Mouse (Mus musculus): ENCODE results near the gene Ing3.
A peak's percentile ranks its signal among the peaks of the same experiment; 100 is the strongest.

The Ing3 gene

DNA sequence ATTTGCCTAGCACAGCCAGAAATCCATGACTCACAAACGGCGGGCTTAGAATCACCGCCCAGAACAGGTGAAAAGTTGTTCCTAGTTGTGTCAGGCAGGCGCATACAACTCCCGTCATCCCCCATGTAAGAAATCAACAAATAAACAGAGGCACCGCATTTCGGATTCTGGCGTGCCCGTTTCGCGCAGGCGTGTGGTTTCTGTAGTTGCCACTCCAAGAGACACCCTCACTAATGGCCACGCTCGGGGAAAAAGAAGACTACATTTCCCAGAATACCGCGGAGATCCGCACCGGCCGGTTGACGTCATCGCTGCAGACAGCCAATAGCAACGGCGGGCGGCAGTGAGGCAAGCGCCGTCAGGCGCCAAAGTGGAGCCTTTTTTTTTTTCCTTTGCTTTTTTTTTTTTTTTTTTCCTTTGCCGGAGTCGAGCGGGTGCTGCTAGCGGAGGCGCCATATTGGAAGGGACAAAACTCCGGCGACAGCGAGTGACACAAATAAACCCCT is at the start of gene Ing3:
Ing3 (plus strand) TSS at position 346 of the 506 bp plus-strand sequence.
- DNase-seq = peak; percentile 99

DNA sequence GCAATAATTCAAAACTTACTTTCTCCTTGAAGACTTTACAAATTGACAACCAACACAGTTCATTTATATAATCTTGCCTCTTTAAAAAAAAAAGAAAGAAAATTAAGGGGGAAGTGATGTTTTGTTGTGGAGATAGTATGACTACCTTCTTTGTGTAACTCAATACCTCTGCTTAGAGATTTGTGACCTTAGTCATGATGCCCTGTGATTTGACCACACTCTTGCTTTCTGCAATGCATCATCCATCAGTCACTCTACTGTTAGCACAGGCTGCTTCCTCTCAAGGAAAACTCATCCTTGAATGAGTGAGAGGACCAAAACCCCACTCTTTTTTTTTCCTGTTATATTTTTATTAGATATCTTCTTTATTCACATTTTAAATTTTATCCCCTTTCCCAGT is 39.7 kb upstream of the Ing3 start:
- DNase-seq = no peak

DNA sequence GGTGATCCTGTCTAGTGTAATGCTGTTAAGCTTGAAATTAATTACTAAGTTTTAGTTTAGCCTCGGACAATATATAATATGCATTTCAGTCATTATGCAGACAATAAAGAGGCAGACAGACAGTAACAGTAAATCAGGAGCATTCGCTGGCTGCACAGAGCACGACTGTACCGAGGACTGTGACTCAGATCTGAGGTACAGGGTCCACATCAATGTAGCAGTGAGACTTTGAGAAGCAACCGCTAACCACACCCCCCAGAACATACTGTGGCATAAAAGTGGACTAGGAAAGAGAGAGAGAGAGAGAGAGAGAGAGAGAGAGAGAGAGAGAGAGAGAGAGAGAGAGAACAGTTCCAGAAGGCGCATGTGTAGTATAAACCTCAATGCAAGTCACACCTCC is 38.6 kb upstream of the Ing3 start:
- DNase-seq = no peak

DNA sequence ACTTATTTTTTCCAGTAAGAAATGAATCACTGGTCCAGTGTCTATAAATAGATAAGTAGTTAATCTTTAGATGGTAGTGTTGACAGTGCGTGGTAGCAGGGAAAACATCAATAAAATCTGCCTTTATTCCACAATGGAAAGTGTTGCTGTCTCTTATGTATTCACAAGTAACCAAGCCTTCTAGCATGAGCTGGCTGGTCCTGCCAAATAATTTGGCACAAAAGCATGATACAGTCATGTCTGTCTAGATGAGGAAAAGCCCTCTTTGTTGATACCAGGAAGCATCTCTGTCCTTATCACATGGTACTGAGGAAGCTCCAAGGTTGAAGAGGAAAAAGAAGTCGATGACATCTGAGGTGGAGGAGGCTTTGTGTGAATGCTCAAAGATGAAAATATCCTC is 32.8 kb upstream of the Ing3 start:
- DNase-seq = no peak

DNA sequence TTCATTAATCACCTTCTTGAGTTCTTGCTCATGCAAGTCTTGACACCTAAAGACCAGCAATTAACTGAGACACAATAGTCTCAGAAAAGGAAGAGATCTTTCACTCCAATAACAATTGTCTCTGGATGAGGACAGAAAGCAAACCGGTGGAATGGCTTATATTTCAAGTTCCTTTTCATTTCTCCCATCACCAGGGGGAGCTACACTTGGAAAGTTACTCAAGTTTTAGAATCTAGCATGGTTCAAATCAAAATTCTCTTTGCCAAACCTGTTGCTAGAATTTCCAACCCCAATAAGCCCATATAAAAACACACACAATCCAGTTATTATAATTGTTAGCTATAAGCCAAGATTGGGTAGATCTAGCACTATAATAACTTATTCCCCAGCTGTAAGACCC is 25.2 kb upstream of the Ing3 start:
- DNase-seq = no peak

DNA sequence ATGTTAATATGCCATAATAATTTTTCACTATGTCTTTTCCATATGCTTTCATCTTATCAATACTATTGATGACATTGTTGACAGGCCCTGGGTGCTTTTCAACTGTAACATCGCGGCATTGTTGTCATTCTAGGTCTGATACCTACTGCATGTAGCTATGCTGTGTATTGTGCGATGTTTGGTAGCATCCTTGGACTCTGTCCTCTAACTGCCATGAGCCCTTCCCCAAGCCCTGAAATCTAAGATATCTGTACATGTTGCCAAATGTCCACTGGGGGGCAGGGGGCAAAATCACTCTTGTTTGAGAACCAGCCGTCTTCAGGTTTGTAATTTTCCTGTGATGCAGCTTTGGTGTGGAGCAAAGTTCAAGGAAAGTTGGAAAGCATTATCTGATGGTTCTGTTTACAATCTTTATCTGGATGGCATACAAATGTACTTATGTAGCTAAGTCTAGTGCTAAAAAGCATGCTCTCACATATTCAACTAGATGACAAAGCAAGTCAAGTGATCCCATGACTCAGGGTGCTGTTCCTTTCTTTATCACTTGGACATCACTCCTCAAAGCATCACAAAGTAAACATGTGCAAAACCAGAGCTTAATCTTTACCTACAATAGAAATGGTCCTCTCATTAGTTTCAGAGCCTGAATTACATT is 11.3 kb upstream of the Ing3 start:
- DNase-seq = no peak

DNA sequence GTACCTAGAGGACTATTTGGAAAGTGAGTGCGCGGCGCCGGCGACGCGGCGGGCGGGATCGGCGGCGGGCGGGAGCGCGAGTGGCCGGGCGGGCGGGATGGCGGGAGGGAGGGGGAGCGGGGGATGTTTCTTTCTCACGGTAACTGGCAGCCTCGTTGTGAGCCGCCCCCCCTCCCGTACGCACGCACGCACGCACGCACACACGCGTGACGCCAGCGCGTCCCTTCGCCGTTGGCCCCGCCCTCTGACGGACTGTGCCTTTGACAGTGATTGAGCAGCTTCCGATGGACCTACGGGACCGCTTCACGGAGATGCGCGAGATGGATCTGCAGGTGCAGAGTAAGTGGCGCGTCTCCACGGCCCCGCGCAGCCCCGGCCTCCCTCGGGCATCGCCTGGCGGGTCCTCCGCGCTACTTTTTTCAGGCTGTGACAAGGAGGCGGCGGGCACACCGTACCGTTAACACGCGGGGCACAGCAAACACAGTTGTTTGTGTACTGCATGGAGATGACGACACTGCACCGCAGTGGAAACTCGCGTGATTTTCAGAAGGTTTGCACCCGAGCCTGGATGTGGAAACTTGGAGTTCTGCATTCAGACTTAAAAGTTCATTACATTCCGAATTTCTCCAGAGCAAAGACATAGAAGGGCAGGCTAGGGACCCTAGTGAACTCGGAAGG is 539 bp downstream of the Ing3 start:
- peak; percentile 97 for DNase-seq

DNA sequence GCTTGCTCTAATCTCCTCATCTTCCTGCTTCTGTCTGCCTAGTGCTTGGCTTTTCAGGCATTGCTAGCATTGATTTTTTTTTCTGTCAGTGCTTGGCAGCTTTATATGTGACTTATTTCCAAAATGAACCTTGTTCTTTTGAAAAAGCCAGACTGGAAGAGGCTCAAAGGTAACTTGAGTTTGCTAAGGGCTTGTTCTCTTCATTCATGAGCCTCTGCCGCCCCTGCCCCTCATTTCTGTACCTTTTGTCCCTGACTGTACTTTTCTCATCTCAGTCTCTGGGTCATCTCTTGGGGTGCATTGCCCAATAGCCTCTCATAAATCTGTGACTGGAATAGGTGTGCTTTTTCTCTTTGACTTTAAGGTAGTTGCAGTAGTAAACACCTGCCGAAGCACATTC is 1.3 kb downstream of the Ing3 start:
- no peak for DNase-seq

DNA sequence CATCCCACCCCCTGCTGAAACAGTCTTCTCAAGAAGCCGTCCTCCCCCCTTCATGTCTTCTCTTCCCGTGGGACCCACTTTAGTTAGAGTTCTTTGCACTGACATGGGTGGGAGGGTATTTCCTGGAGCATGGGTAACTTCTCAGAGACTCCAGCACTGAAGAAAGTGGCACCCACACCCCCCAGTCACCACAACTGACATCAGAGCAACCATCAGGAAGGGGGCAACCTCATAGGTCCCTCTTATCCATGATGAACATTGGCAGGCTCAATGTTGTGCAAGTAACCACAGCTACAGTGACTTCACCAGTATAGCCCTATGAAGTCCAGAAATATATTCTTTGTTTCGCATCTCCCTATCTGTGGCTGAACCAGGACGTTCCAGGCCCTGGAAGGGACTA is 6.1 kb downstream of the Ing3 start:
- no peak for DNase-seq

DNA sequence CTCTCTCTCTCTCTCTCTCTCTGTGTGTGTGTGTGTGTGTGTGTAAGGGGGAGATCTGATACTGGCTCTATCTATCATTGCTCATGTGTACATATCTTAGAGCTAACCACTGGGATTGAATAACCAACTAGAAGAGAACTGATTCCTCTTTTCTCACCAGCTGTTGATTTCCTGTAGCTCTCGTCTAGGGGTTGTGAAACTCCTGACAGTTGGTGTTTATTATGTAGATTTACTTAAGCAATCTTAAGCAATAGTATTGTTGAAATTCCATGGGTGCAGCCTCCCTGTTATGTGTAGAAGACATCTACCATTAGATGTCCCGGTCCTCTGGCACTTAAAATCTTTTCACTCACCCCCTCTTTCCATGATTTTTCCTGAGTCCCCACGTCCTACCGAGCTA is 9.6 kb downstream of the Ing3 start:
- no peak for DNase-seq

DNA sequence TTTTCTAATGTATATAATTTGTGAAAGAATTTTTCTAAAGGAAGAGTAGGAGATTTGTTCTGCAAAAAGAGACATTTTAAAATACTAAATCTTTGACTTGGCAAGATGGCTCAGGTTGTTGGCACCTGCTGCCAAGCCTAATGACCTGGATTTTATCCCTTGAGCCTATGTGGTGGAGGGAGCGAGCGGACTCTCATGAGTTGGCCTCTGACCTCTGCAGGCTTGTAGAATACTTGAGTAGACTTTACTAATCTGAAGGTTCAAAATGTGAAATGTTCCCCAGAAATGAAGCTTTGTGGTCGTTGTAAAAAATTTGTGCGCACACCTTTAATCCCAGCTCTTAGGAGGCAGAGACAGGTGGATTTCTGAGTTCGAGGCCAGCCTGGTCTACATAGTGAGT is 10.5 kb downstream of the Ing3 start:
- no peak for DNase-seq

DNA sequence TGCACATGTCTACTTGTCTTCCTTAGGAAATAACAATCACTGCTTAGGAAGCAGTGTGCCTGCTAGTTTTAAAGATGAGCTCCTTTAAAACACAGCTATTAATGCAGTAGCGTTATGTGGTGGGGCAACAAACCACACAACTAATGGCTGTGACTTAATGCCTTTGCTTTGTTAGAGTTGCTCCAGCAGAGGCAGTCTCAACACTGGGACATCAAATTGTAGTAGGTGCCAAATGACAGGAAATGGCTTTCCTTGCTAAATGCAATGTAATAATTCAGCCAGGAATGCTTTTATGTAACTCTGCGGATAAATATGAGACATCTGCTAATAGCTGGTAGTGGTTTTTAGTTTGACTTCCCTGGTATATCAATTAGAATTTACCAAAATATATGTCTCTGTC is 28.2 kb downstream of the Ing3 start:
- no peak for DNase-seq

DNA sequence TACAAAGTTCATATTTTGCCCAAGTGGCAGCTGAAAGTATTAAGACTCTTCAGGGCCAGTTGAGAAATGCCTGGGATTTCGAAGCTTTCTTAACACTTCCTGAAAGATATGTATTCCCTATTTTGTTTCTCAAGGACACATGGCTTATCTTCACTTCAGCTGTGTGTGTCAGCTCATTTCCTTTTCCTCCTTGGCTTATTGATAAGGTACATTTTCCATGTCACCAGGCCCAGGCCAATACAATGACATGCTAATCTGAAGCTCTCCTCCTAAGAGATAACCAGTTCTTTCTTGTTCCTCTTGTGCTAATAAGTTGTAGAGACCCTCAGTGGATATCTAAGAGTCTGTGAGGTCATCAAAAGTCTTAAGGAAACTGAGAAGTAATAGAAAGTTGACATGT is 31.7 kb downstream of the Ing3 start:
- DNase-seq = no peak

DNA sequence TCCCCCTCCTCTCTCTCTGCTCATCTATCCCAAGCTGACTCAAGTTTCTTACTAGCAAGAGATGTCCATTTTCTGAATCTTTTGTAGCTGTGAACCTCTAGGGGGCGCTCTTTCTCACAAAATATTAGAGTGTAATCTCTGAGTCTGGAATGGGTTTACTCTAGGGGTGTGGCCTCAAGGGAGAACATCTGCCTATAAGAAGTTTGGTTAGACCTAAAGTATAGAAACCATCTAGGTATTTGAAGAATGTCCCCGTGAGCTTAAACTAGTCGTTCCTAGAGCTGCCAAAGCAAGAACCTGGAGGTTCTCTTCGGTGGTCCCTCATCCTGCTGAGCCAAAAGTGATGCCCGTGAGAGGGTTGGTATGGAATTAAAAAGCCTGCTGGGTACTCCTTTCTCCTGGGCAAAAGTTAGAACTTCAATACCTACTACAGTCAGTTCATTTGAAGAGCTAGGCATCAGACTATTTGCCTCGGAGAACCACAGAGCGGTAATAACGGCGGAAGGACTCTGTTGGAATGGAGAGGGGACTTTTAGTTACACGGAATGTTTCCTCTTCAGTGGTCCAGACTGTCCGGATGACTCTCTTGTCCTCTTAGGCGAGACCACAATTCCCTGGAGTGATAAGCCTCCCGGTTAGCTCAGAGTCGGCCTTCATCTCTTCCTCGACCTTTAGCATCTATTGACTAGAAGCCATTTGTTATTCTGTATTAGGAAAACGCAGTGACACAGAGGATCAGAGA is 35.8 kb downstream of the Ing3 start:
- DNase-seq = peak; percentile 40 to 80

DNA sequence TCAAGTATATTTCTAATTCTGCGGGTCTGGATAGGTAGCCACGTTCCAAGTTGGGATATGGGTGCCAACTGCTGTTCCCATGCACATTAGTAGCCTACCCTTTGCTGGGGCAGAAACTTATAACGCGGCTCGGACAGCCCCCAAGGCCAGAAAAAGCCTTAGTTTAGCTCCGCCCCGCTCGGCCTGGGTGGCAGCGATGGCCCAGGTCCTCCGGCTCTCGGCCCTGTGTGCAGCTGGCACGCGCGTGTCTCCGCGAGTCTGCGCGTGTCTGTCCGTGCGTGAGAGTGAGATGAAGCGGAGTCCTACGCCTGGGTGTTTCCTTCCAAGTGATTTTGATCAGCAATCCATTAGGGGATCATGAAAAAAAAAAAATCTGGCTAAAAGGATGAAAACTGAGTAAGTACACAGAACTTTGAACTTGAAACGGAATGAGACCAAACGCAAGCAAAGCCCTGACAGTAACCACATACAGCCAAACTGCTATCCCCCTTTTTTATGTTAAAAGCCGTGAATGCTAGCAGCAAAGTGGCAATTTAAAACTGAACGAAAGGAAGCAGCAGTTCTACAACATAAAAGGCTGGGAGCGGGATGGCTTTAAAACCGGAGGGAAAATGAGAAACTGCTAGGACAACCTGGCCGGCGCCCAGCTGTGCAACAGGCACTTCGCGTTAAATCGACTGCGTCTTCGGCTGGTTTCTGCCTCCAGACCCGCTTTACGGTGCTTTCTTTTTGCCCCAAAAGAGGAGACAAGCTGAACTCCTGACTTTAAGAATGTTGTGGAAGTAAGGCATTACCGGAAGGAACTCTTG is 36.6 kb downstream of the Ing3 start, which contains the start of gene Cped1:
Cped1 (plus strand) TSS at position 185 of the 809 bp plus-strand sequence.
- DNase-seq = peak; percentile 74 to 75

DNA sequence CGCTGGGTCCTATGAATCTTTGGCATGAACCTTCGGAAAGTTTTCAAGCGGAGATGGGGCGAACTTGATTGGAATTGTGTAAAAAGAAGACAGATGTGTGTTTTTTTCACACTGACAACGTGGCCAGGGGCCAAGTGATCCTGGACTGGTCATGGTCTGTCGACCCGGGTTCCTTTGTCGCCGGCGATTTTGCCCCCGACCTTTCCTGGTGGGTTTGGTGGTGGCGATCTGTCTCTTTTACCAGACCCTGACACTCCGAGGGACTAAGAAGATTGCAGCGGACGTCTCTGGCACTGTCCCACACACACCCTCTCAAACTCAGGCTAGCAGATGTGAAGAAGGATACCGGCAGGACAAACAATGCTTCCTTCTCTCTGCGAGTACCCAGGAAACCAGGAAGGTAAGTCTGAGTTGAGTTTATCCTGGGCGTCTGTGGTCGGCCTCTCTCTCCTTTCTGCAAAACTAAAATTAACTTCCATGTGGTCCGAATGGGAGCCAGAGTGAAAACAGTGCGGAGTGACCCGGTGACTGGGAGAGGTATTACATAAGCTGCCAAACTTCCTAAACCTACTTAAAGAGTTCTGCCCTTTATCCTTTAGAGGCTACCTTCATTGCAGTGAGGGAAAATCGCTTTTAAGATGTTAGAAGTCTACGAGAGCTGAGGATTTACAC is 37.4 kb downstream of the Ing3 start:
- DNase-seq = peak in 1 of 2 experiments; percentile 24

DNA sequence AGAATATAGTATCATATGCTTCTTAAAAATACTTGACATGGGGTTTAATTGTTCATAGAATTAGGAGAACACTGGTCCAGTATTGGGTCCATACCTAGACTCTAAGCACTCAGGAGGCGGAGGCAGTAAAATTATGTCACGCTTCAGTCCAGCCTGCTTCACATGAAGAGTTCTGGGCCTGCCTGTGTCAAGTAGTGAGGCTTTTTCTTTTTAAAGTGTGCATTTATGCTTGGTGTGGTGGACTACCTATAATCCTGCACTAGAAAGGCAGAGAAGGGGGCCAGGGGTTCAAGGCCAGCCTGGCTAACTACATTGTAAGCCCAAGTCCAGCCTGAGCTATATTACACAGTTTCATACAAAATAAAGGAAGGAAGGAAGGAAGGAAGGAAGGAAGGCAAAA is 38.2 kb downstream of the Ing3 start:
- DNase-seq = no peak

DNA sequence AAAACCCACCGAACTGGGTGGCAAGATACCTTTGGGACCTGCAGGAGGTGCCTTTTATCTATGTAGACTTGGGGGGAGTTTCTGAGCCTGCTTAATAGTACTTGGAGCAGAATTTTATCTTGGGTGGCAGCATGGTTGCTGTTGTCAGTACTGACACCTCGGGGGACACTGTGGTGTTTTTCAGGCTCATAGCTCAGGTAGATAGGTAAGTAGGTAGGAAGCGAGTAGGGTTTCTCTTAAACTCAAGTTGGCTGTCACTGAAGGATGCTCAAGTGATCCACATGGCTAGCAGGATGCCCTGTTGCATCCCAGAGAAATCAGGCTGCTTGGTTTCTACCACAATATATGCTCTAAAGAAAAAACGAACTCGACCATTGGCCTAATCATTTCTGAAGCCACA is 38.9 kb downstream of the Ing3 start:
- DNase-seq = no peak

DNA sequence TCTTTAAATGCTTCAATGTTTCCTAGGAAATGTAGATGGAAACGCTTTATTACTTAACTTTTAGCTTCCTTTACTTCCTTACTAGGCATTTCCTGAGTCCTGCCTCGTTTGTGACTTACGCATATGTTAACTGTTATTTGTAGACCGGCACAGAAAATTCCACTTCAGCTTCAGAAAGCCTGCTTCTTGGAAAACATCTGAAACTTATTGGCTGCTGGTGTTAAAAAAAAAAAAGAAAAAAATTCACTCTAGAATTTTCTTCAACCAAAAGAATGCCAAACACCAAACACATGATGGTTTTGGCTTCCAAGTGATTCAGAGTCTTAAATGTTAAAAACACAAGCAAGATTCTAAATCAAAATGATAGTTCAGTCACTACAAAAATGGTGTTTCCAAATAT is 39.7 kb downstream of the Ing3 start:
- DNase-seq = no peak

DNA sequence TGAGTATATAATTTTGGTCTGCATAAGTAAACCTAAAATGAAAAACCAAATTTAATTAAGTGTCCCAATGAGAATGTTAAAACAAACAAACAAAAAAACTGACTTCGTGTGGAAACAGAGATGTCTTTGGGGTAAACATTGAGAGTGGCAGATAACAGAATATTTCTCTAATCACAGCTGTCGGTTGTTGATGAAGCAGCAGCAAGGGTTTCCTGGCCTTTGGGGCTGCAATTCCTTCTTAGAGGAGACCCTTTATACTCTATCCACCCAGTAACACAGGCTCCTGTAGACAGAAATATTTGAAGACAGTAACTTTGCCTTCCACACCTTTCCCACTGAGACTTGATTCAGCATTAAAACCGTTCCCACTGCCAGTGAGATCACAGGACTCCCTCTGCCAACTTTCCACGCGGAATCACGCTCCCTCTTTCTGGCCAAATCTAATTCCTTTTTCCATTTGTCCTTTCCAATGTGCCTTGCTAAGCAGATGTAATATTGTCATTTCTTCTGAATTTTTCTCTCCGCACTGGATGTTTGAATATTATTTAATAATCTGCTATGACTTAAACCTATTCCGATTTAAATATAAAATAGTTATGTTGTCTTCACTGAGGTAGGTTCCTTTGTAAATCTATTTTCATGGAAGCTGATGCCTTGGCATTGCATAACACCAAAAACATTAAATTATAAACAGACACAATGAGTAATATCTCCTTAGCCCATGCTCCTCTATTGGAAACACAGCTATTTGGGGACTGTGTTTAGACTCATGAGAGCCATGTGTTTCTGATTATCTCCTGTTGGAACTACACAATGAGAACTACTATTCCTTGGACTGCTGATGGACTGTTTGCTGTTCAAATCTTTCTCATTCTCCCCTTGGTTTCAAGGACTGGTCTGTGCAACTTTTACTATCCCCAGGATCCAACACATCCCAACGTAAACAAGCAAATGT is 41.1 kb downstream of the Ing3 start:
- DNase-seq = no peak

DNA sequence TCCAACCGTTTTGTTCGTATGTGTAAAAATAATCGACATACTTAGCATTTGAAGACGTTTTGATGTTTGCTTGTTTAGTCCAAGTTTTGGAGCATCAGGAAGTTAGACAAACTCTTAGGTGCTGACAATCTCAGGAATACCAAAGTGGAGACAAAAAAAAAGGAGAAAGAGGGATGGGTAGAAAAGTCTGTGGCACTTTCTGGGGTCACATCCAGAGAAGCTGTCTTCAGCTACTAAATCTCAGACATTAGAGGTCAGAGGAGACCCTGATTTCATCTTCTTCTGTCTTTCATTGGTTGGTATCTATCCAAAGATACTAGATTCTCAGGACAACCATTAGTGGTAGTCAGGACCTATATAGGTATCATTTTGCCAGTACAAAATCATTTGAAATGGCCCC is 41.8 kb downstream of the Ing3 start:
- no peak for DNase-seq
